Mouse (Mus musculus) testis, postnatal 10 days (tissue): ENCODE measurements around the gene Psen2.

Experiments
- DNase-seq: peaks from one replicate; pipeline ENCODE4 v3.0.0; 2021; ENCODE audit warnings: low spot score

Gene Psen2

GRCm38 (mm10) chr1:180248593-180249146, 14.6 kb downstream of the Psen2 start:
- no peak for DNase-seq

GRCm38 (mm10) chr1:180247901-180248300, 15.3 kb downstream of the Psen2 start:
- DNase-seq, result no peak

- DNase-seq, result no peak
These were observed 17.3 kb downstream of the Psen2 start for GRCm38 (mm10) chr1:180245741-180246507.

- DNase-seq, result no peak
These were observed 31.5 kb downstream of the Psen2 start for GRCm38 (mm10) chr1:180231729-180232128.

GRCm38 (mm10) chr1:180230580-180230979, 32.7 kb downstream of the Psen2 start:
- no peak for DNase-seq

GRCm38 (mm10) chr1:180229906-180230305, 33.3 kb downstream of the Psen2 start:
- no peak for DNase-seq

GRCm38 (mm10) chr1:180228854-180229253, 34.4 kb downstream of the Psen2 start:
- peak; percentile 37 for DNase-seq

- peak; percentile 50 for DNase-seq
These were observed 36.5 kb downstream of the Psen2 start for GRCm38 (mm10) chr1:180226766-180227165.

GRCm38 (mm10) chr1:180226221-180226713, 37.0 kb downstream of the Psen2 start:
- DNase-seq, result peak; percentile 38

- DNase-seq, result peak; percentile 83
These were observed 37.6 kb downstream of the Psen2 start for GRCm38 (mm10) chr1:180225500-180226220.

- no peak for DNase-seq
These were observed 41.2 kb downstream of the Psen2 start for GRCm38 (mm10) chr1:180222007-180222406.

- no peak for DNase-seq
These were observed 42.3 kb downstream of the Psen2 start for GRCm38 (mm10) chr1:180220791-180221542.

GRCm38 (mm10) chr1:180216541-180217276, 46.5 kb downstream of the Psen2 start:
- no peak for DNase-seq

- peak; percentile 76 for DNase-seq
These were observed 48.2 kb downstream of the Psen2 start for GRCm38 (mm10) chr1:180215044-180215443.

- no peak for DNase-seq
These were observed 50.3 kb downstream of the Psen2 start for GRCm38 (mm10) chr1:180212911-180213310.

- no peak for DNase-seq
These were observed 52.4 kb downstream of the Psen2 start for GRCm38 (mm10) chr1:180210781-180211271.

- no peak for DNase-seq
These were observed 53.2 kb downstream of the Psen2 start for GRCm38 (mm10) chr1:180210031-180210432.

- DNase-seq, result no peak
These were observed 54.9 kb downstream of the Psen2 start for GRCm38 (mm10) chr1:180208370-180208769.

GRCm38 (mm10) chr1:180200722-180201121, 62.5 kb downstream of the Psen2 start:
- no peak for DNase-seq

GRCm38 (mm10) chr1:180199715-180200050, 63.6 kb downstream of the Psen2 start:
- DNase-seq, result no peak

- DNase-seq, result no peak
These were observed 64.1 kb downstream of the Psen2 start, which contains the start of gene Coq8a for GRCm38 (mm10) chr1:180198959-180199714. Gene Coq8a (minus strand): TSS chr1:180199602.
